Mouse (Mus musculus): ENCODE results near the gene 2610008E11Rik. TPM values are rescaled to one million over a fixed set of nuclear protein-coding genes. Genes with fewer than 3 reads are reported as not detected.
"Not testable (repeated sequence)": the region's sequence is repeated elsewhere in the genome, so short reads cannot be mapped to it uniquely, and the experiment has no call there.

2610008E11Rik gene
- total and polyA plus RNA-seq, 3 experiments: 1.4 to 1.7 TPM; not detected in 1

DNA sequence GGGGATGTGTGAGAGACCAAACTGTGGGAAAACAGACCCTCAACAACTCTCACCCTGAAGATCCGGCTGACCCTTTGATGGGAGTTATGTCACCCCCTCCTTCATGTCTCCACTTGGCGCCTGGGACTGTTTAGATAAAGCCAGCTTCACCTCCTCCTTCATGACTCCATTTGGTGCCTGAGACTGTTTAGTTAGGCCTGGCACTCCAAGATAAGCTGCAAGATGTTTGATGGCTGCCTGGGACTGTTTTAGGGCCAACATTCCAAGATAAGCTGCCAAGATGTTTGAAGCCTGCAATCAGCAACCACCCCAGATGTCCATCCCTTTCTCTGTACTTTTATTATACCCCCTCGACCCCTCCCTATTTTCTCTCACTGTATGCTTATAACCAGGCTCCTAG, 40.0 kb downstream of the 2610008E11Rik start:
- H3K27me3 ChIP-seq (ENCODE audit: control insufficient read depth in 1 of 2, insufficient read depth in 2 of 2, low read length in 2 of 2); H3K4me1 ChIP-seq (ENCODE audit: control insufficient read depth in 1 of 2, insufficient read depth in 2 of 2, low read length in 2 of 2); H3K9ac ChIP-seq (ENCODE audit: control insufficient read depth, low read depth, low read length, poor library complexity, severe bottlenecking); H3K79me2 ChIP-seq (ENCODE audit: control insufficient read depth, insufficient read depth, low read length, poor library complexity); H3K4me3 ChIP-seq (ENCODE audit: control insufficient read depth in 1 of 2, insufficient read depth in 1 of 2, low read depth in 2 of 2, low read length in 2 of 2); H3K27ac ChIP-seq (ENCODE audit: control insufficient read depth, low read depth, low read length); H3K36me3 ChIP-seq (ENCODE audit: control insufficient read depth in 1 of 2, insufficient read depth in 2 of 2, low read length in 2 of 2); H3K9me3 ChIP-seq (replicated peaks; ENCODE audit: insufficient read depth, low read length): not testable (repeated sequence)
- DNase-seq (ENCODE audit: low read depth, low spot score): peak; percentile 24
- TF ChIP-seq TAL1 (IDR thresholded peaks at IDR 0.05; ENCODE audit: low read length): peak; percentile 62
- TF ChIP-seq EP300 (IDR thresholded peaks at IDR 0.05; ENCODE audit: low read depth in 1 of 2, low read length in 2 of 2): peak in 1 of 2 experiments; percentile 56; a peak in 2 of 4 replicates
- TF ChIP-seq TCF12 (IDR thresholded peaks at IDR 0.05; ENCODE audit: low read depth, low read length): peak; percentile 59; the same call in 1 of the 2 replicates

DNA sequence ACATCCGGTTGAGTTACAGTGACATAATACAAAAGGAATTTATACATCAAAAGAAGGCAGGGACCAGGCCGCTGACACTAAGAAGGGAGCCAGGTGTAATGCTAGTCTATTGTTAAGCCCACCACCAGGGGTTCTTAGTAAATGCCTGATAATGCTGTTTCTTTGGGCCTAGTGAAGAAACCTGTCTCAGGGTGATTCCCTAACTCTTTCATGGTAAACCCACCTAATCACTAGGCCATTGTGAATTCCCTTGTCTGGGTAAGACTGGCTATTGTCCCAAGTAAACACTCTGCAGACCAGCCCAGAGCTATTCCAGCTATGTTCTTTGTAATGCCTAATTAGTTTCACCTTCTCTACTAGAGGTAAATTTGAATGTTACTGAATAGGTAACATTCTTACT, 54.9 kb downstream of the 2610008E11Rik start:
- not testable (repeated sequence) for H3K9ac ChIP-seq (ENCODE audit: control insufficient read depth, low read depth, low read length, poor library complexity, severe bottlenecking); H3K4me3 ChIP-seq (ENCODE audit: control insufficient read depth in 1 of 2, insufficient read depth in 1 of 2, low read depth in 2 of 2, low read length in 2 of 2); DNase-seq (ENCODE audit: low read depth, low spot score); H3K79me2 ChIP-seq (ENCODE audit: control insufficient read depth, insufficient read depth, low read length, poor library complexity); H3K27ac ChIP-seq (ENCODE audit: control insufficient read depth, low read depth, low read length); H3K27me3 ChIP-seq (ENCODE audit: control insufficient read depth in 1 of 2, insufficient read depth in 2 of 2, low read length in 2 of 2); H3K36me3 ChIP-seq (ENCODE audit: control insufficient read depth in 1 of 2, insufficient read depth in 2 of 2, low read length in 2 of 2); H3K4me1 ChIP-seq (ENCODE audit: control insufficient read depth in 1 of 2, insufficient read depth in 2 of 2, low read length in 2 of 2); H3K9me3 ChIP-seq (replicated peaks; ENCODE audit: insufficient read depth, low read length)

DNA sequence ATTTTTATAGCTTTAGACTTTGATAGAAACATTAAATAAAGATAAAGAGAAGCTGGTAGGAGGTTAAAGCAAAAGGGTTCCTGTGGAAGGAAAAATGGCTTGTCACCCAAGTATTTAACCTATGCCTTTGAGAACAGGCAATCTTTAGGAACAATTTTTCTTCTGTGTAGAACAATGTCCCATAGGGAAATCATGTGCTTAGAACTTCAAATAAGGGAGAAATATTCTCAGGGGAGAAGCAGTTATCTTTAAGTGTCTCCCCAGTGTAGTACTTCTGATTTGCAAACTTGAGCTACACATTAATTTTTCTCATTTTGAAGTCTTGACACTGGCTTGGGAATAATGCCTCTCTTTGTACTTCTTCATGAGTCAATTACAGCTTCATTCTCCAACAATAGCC, 69.0 kb downstream of the 2610008E11Rik start, which contains the start of gene Olfr57:
Gene Olfr57, plus strand, starts transcription at position 301 of the 400 bp plus-strand sequence.
- no peak for DNase-seq (ENCODE audit: low read depth, low spot score)
- no peaks in the 10 kb centered on the region for H3K27me3 ChIP-seq (ENCODE audit: control insufficient read depth in 1 of 2, insufficient read depth in 2 of 2, low read length in 2 of 2)
- H3K4me1 ChIP-seq (ENCODE audit: control insufficient read depth in 1 of 2, insufficient read depth in 2 of 2, low read length in 2 of 2): no peaks in the 10 kb centered on the region
- TF ChIP-seq HCFC1 (IDR thresholded peaks at IDR 0.05; ENCODE audit: low read depth, low read length) (no peak), POLR2AphosphoS5 (IDR thresholded peaks at IDR 0.05; ENCODE audit: borderline replicate concordance, low read depth, low read length) (no peak), TAL1 (IDR thresholded peaks at IDR 0.05; ENCODE audit: low read length) (no peak), SIN3A (IDR thresholded peaks at IDR 0.05; ENCODE audit: low read length) (no peak)
- H3K9me3 ChIP-seq (replicated peaks; ENCODE audit: insufficient read depth, low read length): no peaks in the 10 kb centered on the region
- H3K9ac ChIP-seq (ENCODE audit: control insufficient read depth, low read depth, low read length, poor library complexity, severe bottlenecking): no peak within 1 kb of the TSS
- no peaks in the 10 kb centered on the region for H3K36me3 ChIP-seq (ENCODE audit: control insufficient read depth in 1 of 2, insufficient read depth in 2 of 2, low read length in 2 of 2)
- no peak within 1 kb of the TSS for H3K4me3 ChIP-seq (ENCODE audit: control insufficient read depth in 1 of 2, insufficient read depth in 1 of 2, low read depth in 2 of 2, low read length in 2 of 2)
- H3K27ac ChIP-seq (ENCODE audit: control insufficient read depth, low read depth, low read length): no peak within 1 kb of the TSS
- no peaks in the 10 kb centered on the region for H3K79me2 ChIP-seq (ENCODE audit: control insufficient read depth, insufficient read depth, low read length, poor library complexity)

Other genes starting within 250 kb of the 2610008E11Rik start
- not detected in 2 replicates for gene Olfr1356, start 245.4 kb downstream of the 2610008E11Rik start, total RNA-seq (2012; rRNA removed)
- not detected for gene Olfr1356, start 245.4 kb downstream of the 2610008E11Rik start, polyA plus RNA-seq (2012; ENCODE audit: insufficient read depth in 1 of 2, insufficient read length in 2 of 2, low read depth in 1 of 2, low replicate concordance in 2 of 2, missing spikeins in 1 of 2)
- not detected in 2 replicates for gene Olfr1355, start 222.1 kb downstream of the 2610008E11Rik start, total RNA-seq (2012; rRNA removed)
- not detected for gene Olfr1355, start 222.1 kb downstream of the 2610008E11Rik start, polyA plus RNA-seq (2012; ENCODE audit: insufficient read depth in 1 of 2, insufficient read length in 2 of 2, low read depth in 1 of 2, low replicate concordance in 2 of 2, missing spikeins in 1 of 2)
- not detected in 2 replicates for gene Olfr1354, start 184.4 kb downstream of the 2610008E11Rik start, total RNA-seq (2012; rRNA removed)
- not detected for gene Olfr1354, start 184.4 kb downstream of the 2610008E11Rik start, polyA plus RNA-seq (2012; ENCODE audit: insufficient read depth in 1 of 2, insufficient read length in 2 of 2, low read depth in 1 of 2, low replicate concordance in 2 of 2, missing spikeins in 1 of 2)
- not detected in 2 replicates for gene Olfr8, start 147.0 kb downstream of the 2610008E11Rik start, total RNA-seq (2012; rRNA removed)
- not detected for gene Olfr8, start 147.0 kb downstream of the 2610008E11Rik start, polyA plus RNA-seq (2012; ENCODE audit: insufficient read depth in 1 of 2, insufficient read length in 2 of 2, low read depth in 1 of 2, low replicate concordance in 2 of 2, missing spikeins in 1 of 2)
- gene Olfr1353, start 134.3 kb downstream of the 2610008E11Rik start, total RNA-seq (2012; rRNA removed): not detected in 2 replicates
- gene Olfr1353, start 134.3 kb downstream of the 2610008E11Rik start, polyA plus RNA-seq (2012; ENCODE audit: insufficient read depth in 1 of 2, insufficient read length in 2 of 2, low read depth in 1 of 2, low replicate concordance in 2 of 2, missing spikeins in 1 of 2): not detected
- gene Olfr1352, start 116.5 kb downstream of the 2610008E11Rik start, total RNA-seq (2012; rRNA removed): not detected in 2 replicates
- not detected for gene Olfr1352, start 116.5 kb downstream of the 2610008E11Rik start, polyA plus RNA-seq (2012; ENCODE audit: insufficient read depth in 1 of 2, insufficient read length in 2 of 2, low read depth in 1 of 2, low replicate concordance in 2 of 2, missing spikeins in 1 of 2)
- gene Olfr1351, start 85.1 kb downstream of the 2610008E11Rik start, total RNA-seq (2012; rRNA removed): not detected in 2 replicates
- gene Olfr1351, start 85.1 kb downstream of the 2610008E11Rik start, polyA plus RNA-seq (2012; ENCODE audit: insufficient read depth in 1 of 2, insufficient read length in 2 of 2, low read depth in 1 of 2, low replicate concordance in 2 of 2, missing spikeins in 1 of 2): not detected
- gene Olfr57, start 68.9 kb downstream of the 2610008E11Rik start, total RNA-seq (2012; rRNA removed): not detected in 2 replicates
- not detected for gene Olfr57, start 68.9 kb downstream of the 2610008E11Rik start, polyA plus RNA-seq (2012; ENCODE audit: insufficient read depth in 1 of 2, insufficient read length in 2 of 2, low read depth in 1 of 2, low replicate concordance in 2 of 2, missing spikeins in 1 of 2)
- not detected in 2 replicates for gene Vmn2r80, start 51.2 kb upstream of the 2610008E11Rik start, total RNA-seq (2012; rRNA removed)
- not detected for gene Vmn2r80, start 51.2 kb upstream of the 2610008E11Rik start, polyA plus RNA-seq (2012; ENCODE audit: insufficient read depth in 1 of 2, insufficient read length in 2 of 2, low read depth in 1 of 2, low replicate concordance in 2 of 2, missing spikeins in 1 of 2)
- not detected in 2 replicates for gene Vmn2r81, start 150.1 kb upstream of the 2610008E11Rik start, total RNA-seq (2012; rRNA removed)
- gene Vmn2r81, start 150.1 kb upstream of the 2610008E11Rik start, polyA plus RNA-seq (2012; ENCODE audit: insufficient read depth in 1 of 2, insufficient read length in 2 of 2, low read depth in 1 of 2, low replicate concordance in 2 of 2, missing spikeins in 1 of 2): not detected